Mouse (Mus musculus) spleen, adult 2 months (tissue): ENCODE measurements around the gene Ifit2.
"Not testable (repeated sequence)": the region's sequence is repeated elsewhere in the genome, so short reads cannot be mapped to it uniquely, and the experiment has no call there.

ENCODE experiments used
- CTCF ChIP-seq: fragments of 200-500 bp; IDR thresholded peaks from 2 replicates; pipeline ENCODE4 v1.5.1; 2011; ENCODE audit warnings: mild to moderate bottlenecking, inconsistent platforms; ENCODE audit not compliant: insufficient read depth, insufficient read length, insufficient replicate concordance; ENCODE audit errors: extremely low read depth
- POLR2A ChIP-seq: fragments of 200-500 bp; IDR thresholded peaks from 2 replicates; pipeline ENCODE4 v1.6.1; 2011; ENCODE audit warnings: low read depth, low read length, inconsistent platforms

DNA sequence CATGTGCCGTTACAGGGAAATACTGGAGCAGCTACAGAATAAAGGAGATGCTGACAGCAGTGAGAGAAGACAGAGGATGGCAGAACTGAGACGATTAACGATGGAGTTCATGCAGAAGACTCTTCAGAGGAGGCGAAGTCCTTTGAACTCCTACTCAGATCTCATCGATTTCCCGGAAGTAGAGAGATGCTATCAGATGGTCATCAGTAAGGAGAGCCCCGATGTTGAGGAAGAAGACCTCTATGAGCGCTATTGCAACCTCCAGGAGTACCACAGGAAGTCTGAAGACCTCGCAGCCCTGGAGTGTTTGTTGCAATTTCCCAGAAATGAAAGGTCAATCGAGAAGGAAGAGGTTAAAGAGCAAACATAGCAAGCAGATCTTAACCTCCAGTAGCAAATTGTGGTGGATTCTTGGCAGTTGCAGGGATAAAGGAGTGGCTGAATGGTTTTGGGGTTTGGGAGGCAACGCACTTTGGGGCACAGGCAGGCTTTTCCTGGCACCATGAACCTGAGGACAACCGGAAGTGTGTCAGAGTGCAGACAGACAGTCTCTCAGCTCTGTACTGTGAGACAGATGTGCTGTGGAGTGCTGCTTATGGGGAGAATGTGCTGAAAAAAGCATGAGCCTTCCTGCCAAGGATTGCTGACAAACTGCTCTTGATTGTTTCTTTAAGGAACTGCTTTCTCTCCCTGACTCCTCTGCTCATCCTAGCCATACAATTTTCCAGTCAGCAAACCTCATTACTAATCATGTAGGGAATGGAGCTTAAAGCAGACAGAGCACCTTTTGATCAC is 37.6 kb downstream of the Ifit2 start:
- TF ChIP-seq POLR2A, CTCF: not testable (repeated sequence)
